Mouse (Mus musculus) stomach, embryonic 16.5 days (tissue): ENCODE measurements around the gene Pabpc4. TPM values are rescaled to one million over a fixed set of nuclear protein-coding genes. Genes with fewer than 3 reads are reported as not detected.
"Not testable (repeated sequence)": the region's sequence is repeated elsewhere in the genome, so short reads cannot be mapped to it uniquely, and the experiment has no call there.

Experiments
- ATAC-seq: fragments of 200-750 bp; cut with Nextera tagmentation; 2 replicates; pipeline ENCODE4 v1.8.0; 2017; ENCODE audit warnings: moderate number of reproducible peaks, moderate TSS enrichment; ENCODE audit not compliant: insufficient read depth, low FRiP score
- H3K27ac ChIP-seq: fragments of 300-500 bp; sonication (generic); 2 replicates; pipeline ENCODE4 v1.5.1; 2014; ENCODE audit warnings: low read length
- H3K27me3 ChIP-seq: fragments of 300-500 bp; sonication (generic); 2 replicates; pipeline ENCODE4 v1.6.1; 2014; ENCODE audit warnings: low read length, control low read depth, mixed read lengths; ENCODE audit not compliant: control insufficient read depth, insufficient read depth
- H3K36me3 ChIP-seq: fragments of 300-500 bp; sonication (generic); 2 replicates; pipeline ENCODE4 v1.6.1; 2014; ENCODE audit warnings: low read length; ENCODE audit not compliant: control insufficient read depth, insufficient read depth
- H3K4me1 ChIP-seq: fragments of 300-500 bp; sonication (generic); 2 replicates; pipeline ENCODE4 v1.6.1; 2014; ENCODE audit warnings: low read length, control low read depth, mixed read lengths; ENCODE audit not compliant: control insufficient read depth, insufficient read depth
- H3K4me2 ChIP-seq: fragments of 300-500 bp; sonication (generic); 2 replicates; pipeline ENCODE4 v1.6.1; 2014; ENCODE audit warnings: low read depth, low read length, mixed read lengths
- H3K4me3 ChIP-seq: fragments of 300-500 bp; sonication (generic); replicated peaks from 2 replicates; pipeline ENCODE4 v1.5.1; 2014; ENCODE audit warnings: mild to moderate bottlenecking, low read length
- H3K9ac ChIP-seq: fragments of 300-500 bp; sonication (generic); 2 replicates; pipeline ENCODE4 v1.6.1; 2014; ENCODE audit warnings: low read length
- H3K9me3 ChIP-seq: fragments of 300-500 bp; sonication (generic); replicated peaks from 2 replicates; pipeline ENCODE4 v1.6.1; 2016; ENCODE audit warnings: low read length, control low read depth; ENCODE audit not compliant: control insufficient read depth
- WGBS: fragments of 180-500 bp; shearing (Covaris S2); extraction: QIAGEN DNeasy Blood & Tissue Kit; methylation state at CpG from one replicate; pipeline ENCODE4 v1.1.7; 2014; 5-methylcytosine and 5-hydroxymethylcytosine counted together
- polyA plus RNA-seq: library from polyadenylated mRNA; unstranded; fragments of >200 nt; fragmentation: Nextera tagmentation; extraction: Ambion mirVana; gene quantifications from 2 replicates; pipeline ENCODE4 v1.2.1, GENCODE M21; 2015

Pabpc4 gene
- polyA plus RNA-seq, 1 experiment from 2014 or later: 42.5 TPM

GRCm38 (mm10) chr4:123282500-123282899, 20.3 kb downstream of the Pabpc4 start:
- Histone ChIP-seq H3K27ac (0 out of 2 replicates have a peak overlapping the region, but pooled peaks have one; percentile 1), H3K9ac (peak overlapping the region; percentile 70)

GRCm38 (mm10) chr4:123282915-123283674, 20.9 kb downstream of the Pabpc4 start:
- under 1% methylated on average over 47 of the region's 55 CpGs for WGBS
- Histone ChIP-seq H3K4me3 (peak overlapping the region; percentile 67), H3K4me1 (peaks cover 25% of the 10 kb centered on the region), H3K9ac (peak overlapping the region; percentile 70), H3K36me3 (peaks cover 11% of the 10 kb centered on the region; the same call in 1 of the 2 replicates), H3K4me2 (peak overlapping the region; percentile 87)
- not testable (repeated sequence) for H3K9me3 ChIP-seq, H3K27me3 ChIP-seq, H3K27ac ChIP-seq
- ATAC-seq: peak; percentile 35; the same call in 1 of the 2 replicates

More at GRCm38 (mm10) chr4:123282500-123282899, 20.3 kb downstream of the Pabpc4 start:
- peak overlapping the region; percentile 67 for H3K4me3 ChIP-seq
- H3K4me1 ChIP-seq: peaks cover 25% of the 10 kb centered on the region
- no peaks in the 10 kb centered on the region for H3K9me3 ChIP-seq
- ATAC-seq: peak; percentile 96
- H3K27me3 ChIP-seq: no peaks in the 10 kb centered on the region
- WGBS: under 1% methylated on average over 25 of the region's 25 CpGs
- H3K36me3 ChIP-seq: peaks cover 8% of the 10 kb centered on the region; the same call in 1 of the 2 replicates
- H3K4me2 ChIP-seq: peak overlapping the region; percentile 87

GRCm38 (mm10) chr4:123283675-123284064, 21.5 kb downstream of the Pabpc4 start:
- H3K9ac ChIP-seq: peak overlapping the region; percentile 72
- WGBS: under 1% methylated on average over 12 of the region's 15 CpGs
- not testable (repeated sequence) for H3K27ac ChIP-seq, H3K9me3 ChIP-seq, H3K27me3 ChIP-seq
- peaks cover 25% of the 10 kb centered on the region for H3K4me1 ChIP-seq
- peak overlapping the region; percentile 67 for H3K4me3 ChIP-seq
- peak overlapping the region; percentile 87 for H3K4me2 ChIP-seq
- peaks cover 14% of the 10 kb centered on the region for H3K36me3 ChIP-seq
- 0 out of 2 replicates have a peak, but pooled peaks have one; percentile 12 for ATAC-seq

- Histone ChIP-seq H3K27me3 (no peaks in the 10 kb centered on the region), H3K9ac (peak overlapping the region; percentile 72)
- 69% methylated on average over 6 of the region's 6 CpGs for WGBS
Measured at GRCm38 (mm10) chr4:123284731-123285624, 22.8 kb downstream of the Pabpc4 start.

GRCm38 (mm10) chr4:123286790-123287189, 24.6 kb downstream of the Pabpc4 start:
- WGBS: 80% methylated on average over 2 of the region's 2 CpGs
- H3K36me3 ChIP-seq: peaks cover 33% of the 10 kb centered on the region
- ATAC-seq: no peak
- peaks cover 25% of the 10 kb centered on the region for H3K4me1 ChIP-seq
- no peak overlapping the region for H3K9ac ChIP-seq
- H3K27ac ChIP-seq: no peak overlapping the region
- no peaks in the 10 kb centered on the region for H3K27me3 ChIP-seq
- no peak overlapping the region for H3K4me3 ChIP-seq
- H3K9me3 ChIP-seq: no peaks in the 10 kb centered on the region
- no peak overlapping the region for H3K4me2 ChIP-seq

More at GRCm38 (mm10) chr4:123284731-123285624, 22.8 kb downstream of the Pabpc4 start:
- peaks cover 25% of the 10 kb centered on the region for H3K4me1 ChIP-seq
- peak overlapping the region; percentile 67 for H3K4me3 ChIP-seq
- H3K9me3 ChIP-seq: no peaks in the 10 kb centered on the region
- no peak overlapping the region for H3K27ac ChIP-seq
- peak overlapping the region; percentile 87 for H3K4me2 ChIP-seq
- H3K36me3 ChIP-seq: peaks cover 20% of the 10 kb centered on the region
- ATAC-seq: no peak

- Histone ChIP-seq H3K27ac (no peak overlapping the region), H3K4me2 (no peak overlapping the region), H3K9ac (no peak overlapping the region), H3K9me3 (no peaks in the 10 kb centered on the region), H3K4me1 (peaks cover 22% of the 10 kb centered on the region), H3K36me3 (peaks cover 50% of the 10 kb centered on the region), H3K27me3 (no peaks in the 10 kb centered on the region), H3K4me3 (no peak overlapping the region)
- ATAC-seq: no peak
- WGBS: 89% methylated on average over 12 of the region's 12 CpGs
Measured at GRCm38 (mm10) chr4:123289038-123289437, 26.9 kb downstream of the Pabpc4 start.

- Histone ChIP-seq H3K4me2 (no peak overlapping the region), H3K4me3 (no peak overlapping the region), H3K27me3 (no peaks in the 10 kb centered on the region), H3K4me1 (no peaks in the 10 kb centered on the region), H3K9ac (no peak overlapping the region), H3K9me3 (no peaks in the 10 kb centered on the region), H3K27ac (no peak overlapping the region), H3K36me3 (peaks cover 66% of the 10 kb centered on the region)
- no peak for ATAC-seq
- WGBS: 91% methylated on average over 3 of the region's 3 CpGs
Measured at GRCm38 (mm10) chr4:123292390-123292789, 30.2 kb downstream of the Pabpc4 start.

- H3K4me3 ChIP-seq: no peak overlapping the region
- no peak for ATAC-seq
- peaks cover 65% of the 10 kb centered on the region for H3K36me3 ChIP-seq
- no peak overlapping the region for H3K4me2 ChIP-seq
- H3K4me1 ChIP-seq: no peaks in the 10 kb centered on the region
- no peak overlapping the region for H3K9ac ChIP-seq
- H3K27ac ChIP-seq: no peak overlapping the region
- no peaks in the 10 kb centered on the region for H3K27me3 ChIP-seq
- 88% methylated on average over 7 of the region's 7 CpGs for WGBS
- no peaks in the 10 kb centered on the region for H3K9me3 ChIP-seq
Measured at GRCm38 (mm10) chr4:123292989-123293388, 30.8 kb downstream of the Pabpc4 start.
